Mouse (Mus musculus) spleen, postnatal 10 days (tissue): ENCODE results near the gene Hs3st6.
"Not testable (repeated sequence)": the region's sequence is repeated elsewhere in the genome, so short reads cannot be mapped to it uniquely, and the experiment has no call there.

Experiments used
- DNase-seq, 2 experiments: peaks; one replicate each; pipeline ENCODE4 v3.0.0; 2021 to 2022; ENCODE audit warnings: low spot score in 2 of 2

Hs3st6 gene

DNA sequence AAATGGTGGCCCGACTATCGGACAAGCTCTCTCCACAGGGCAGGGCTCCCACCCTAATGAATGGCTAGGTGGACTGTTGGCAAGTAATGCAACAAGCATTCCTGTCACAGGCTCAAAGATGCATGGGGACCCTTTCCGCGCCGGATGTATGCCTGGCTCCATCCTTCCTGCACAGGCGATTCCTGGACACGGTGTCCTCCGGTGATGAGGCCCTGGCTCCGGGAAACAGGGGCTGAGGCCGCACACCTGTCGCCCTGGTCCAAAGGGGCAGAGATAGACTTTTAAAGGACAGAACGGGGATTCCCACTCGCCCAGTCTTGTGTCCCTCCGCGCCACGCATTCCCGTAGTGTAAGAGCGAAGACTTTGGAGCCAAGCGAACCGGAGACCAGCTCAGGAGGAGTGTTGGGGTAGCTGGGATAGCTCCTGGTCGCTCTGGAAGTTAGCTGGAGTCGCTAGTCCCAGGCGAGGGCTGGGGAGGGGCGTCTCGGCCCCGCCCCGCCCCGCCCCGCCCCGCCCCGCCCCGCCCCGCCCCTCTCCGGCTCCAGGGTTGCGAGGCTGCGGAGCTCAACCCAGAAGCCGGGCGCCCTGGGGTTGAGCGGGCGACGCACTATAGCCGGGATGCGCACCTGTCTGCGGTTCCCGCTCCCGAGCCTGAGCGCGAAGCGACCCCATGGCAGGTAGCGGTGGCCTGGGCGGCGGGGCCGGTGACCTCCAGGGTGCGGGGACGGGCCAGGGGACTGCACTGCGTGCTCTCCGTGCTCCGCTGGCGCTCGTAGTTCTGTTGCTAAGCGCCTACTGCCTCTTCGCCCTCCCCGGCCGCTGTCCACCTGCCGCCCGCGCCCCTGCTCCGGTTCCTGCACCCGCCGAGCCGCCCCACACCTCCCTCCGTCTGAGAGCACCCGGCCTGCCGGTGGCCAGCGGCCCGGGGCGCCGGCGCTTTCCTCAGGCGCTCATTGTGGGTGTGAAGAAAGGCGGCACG is at the start of gene Hs3st6:
TSS of gene Hs3st6 (plus strand) at position 574 of the 980 bp plus-strand sequence.
- no peak for DNase-seq

DNA sequence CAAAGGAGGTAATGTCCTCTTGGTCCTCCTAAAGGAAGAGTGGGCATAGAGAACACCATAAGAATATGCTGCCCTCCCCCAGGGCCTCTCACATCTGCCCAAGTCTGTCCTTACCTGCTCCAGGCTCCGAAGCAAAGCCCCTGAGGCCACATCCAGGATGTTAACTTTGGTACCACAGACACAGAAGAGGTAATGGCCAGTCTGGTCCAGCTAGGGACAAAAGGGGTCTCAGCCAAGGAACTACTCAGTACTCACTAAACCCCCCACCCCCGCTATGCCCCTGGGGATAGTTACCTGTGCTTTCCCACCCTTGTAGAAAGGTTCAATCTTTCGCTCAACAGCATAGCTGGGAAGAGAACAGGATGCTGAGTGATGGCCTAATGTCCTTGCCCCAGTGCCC is 47.0 kb upstream of the Hs3st6 start:
- no peak for DNase-seq

DNA sequence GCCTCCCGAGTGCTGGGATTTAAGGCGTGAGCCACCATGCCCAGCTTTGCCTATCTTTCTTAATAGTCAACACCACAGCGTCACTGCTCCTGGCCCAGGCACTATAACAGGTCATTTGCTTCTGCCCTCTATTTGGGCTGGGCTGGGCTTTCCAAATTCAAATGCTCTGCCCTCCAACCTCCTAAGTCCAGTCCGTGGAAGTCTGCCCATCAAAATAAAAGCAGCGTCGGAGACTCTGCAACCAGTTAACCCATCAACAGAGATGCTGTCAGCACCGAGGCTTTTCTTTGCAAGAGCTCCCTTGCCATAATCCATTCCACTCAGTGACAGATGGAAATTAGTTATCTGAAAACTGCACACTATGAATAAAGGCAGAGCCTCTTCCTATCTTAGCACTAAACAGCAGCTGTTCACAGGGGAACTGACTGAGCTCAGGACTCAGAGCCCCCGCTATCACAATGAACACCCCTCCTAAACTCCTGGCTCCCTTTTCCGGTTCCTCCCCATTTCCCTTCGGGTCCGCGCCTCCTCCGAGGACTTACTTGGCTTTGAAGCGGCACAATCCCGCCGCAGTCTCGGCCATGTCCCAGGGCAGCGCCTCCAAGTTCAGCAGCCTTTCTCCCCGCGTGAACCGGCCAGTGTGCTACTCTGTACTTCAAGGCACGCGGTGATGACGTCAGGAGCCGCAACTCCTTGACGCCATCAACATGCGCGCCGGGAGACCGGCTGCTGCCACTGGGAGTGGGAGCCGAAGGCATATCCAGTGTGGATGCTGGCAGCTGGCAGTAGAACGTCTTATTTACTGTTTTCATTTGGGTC is 45.6 kb upstream of the Hs3st6 start, which contains the start of gene Tbl3:
TSS of gene Tbl3 (minus strand) at position 679 of the 819 bp plus-strand sequence.
- DNase-seq: peak; percentile 94 to 96

DNA sequence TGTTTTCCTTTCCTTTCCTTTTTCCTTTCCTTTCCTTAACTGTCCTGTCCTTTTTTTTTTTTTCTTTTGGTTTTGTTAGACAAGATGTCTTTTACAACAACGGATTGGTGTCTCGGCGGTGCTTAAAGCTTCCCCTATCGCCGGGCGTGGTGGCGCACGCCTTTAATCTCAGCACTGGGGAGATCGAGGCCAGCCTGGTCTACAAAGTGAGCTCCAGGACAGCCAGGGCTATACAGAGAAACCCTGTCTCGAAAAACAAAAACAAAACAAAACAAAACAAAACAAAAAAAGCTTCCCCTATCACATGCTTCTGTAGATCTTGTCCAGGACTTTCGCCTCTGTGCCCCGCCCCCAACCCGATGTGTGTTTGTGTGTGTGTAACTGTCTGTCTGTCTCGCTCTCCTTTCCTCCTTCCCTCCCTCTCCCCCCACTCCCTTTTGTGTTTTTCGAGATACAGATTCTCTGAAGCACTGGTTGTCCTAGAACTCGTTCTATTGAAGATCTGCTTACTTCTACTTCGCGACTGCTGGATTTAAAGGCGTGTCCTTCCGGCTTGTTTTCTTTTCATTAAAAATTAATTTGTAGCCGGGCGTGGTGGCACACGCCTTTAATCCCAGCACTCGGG is 44.9 kb upstream of the Hs3st6 start:
- peak in 1 of 2 experiments; percentile 49 for DNase-seq

DNA sequence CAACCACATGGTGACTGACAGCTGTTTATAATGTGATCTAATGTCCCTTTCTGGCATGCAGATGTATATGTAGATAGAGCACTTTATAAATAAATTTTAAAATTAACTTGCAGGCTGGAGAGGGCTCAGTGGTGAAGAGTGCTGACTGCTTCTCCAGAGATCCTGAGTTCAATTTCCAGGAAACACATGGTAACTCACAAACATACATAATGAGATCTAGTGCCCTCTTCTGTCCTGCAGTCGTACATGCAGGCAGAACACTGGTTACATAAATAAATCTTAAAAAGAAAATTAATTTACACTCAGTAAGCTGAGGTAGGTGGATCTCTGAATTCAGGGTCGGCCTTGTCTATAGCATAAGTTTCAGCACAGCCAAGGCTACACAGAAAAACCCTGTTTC is 44.1 kb upstream of the Hs3st6 start:
- DNase-seq: no peak

DNA sequence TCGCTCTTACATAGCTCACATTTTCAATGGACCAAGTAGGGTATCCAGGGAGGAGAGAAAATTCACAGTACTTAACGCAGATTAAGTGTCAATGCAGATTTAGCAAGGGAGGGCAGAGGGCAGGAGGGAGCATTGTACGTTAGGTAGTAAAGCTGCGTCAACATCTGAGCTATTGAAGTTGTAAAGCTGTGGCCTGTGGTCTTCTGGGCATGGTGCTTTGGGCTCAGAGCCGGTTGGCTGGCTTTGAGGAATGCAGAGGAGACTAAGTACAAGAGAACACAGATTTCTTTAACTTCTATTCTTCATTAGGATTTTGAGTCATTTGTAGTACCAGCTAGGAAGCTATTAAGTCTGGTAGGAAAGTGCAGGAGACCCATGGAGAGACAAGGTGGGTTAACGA is 37.2 kb upstream of the Hs3st6 start:
- DNase-seq: no peak

DNA sequence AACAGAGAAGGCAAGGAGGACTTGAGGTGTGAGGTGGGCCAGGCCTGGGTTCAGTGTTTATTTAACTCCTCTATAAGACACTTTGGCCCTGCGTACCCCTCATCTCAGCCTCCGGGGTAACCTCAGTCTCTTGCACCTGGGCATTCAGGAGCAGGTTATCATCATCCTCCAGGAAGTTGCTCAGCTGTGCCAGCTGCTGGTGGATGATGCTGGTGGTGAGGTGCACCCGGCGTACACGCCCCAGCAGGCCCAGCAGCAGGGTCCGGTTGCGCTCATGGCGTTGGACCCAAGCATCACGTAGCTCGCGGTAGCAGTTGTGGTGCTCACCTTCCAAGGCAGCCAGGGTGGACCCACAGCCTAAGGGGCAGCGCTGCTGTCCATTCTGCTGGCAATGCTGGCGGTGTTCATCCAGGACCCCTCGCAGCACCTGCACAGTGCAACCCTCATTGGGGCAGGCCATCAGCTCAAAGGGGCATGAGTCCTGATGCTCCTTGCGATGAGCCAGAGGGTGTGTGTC is 36.6 kb upstream of the Hs3st6 start:
- no peak for DNase-seq

DNA sequence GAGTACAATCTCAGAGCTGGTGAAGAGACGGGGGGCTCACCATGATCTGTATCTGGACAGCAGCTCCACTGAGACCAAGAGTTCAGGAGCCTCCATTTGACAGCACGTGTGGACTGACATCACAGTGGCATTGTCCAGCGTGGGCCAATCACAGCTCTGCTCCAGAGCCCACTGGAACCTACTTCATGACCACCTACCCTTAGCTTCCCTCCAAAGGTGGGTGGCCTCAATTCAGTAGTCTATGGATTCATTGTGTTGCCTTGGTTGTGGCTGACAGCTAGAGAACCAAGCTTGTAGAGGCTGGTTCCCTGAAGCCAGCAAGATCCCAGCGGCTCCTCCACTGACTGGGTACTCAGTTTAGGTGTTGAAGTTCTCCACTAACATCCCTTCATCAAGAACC is 34.8 kb upstream of the Hs3st6 start, which contains the start of the genes Rnf151 and Rps2:
TSS of gene Rnf151 (minus strand) at position 121 of the 400 bp plus-strand sequence.
TSS of gene Rps2 (plus strand) at position 174 of the 400 bp plus-strand sequence.
- DNase-seq: no peak

DNA sequence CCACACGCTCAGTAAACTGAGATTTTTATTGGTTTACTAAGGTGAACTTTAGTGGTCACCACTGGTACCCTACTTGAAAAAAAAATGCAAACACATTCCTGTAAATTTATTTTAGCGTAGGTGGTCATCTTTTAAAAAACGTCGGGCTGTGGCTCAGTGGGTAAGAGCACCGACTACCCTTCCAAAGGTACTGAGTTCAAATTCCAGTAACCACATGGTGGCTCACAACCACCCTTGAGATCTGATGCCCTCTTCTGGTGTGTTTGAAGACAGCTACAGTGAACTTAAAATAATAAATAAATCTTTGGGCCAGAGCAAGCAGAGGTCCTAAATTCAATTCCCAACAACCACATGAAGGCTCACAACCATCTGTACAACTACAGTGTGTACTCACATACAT is 33.9 kb upstream of the Hs3st6 start:
- not testable (repeated sequence) for DNase-seq

DNA sequence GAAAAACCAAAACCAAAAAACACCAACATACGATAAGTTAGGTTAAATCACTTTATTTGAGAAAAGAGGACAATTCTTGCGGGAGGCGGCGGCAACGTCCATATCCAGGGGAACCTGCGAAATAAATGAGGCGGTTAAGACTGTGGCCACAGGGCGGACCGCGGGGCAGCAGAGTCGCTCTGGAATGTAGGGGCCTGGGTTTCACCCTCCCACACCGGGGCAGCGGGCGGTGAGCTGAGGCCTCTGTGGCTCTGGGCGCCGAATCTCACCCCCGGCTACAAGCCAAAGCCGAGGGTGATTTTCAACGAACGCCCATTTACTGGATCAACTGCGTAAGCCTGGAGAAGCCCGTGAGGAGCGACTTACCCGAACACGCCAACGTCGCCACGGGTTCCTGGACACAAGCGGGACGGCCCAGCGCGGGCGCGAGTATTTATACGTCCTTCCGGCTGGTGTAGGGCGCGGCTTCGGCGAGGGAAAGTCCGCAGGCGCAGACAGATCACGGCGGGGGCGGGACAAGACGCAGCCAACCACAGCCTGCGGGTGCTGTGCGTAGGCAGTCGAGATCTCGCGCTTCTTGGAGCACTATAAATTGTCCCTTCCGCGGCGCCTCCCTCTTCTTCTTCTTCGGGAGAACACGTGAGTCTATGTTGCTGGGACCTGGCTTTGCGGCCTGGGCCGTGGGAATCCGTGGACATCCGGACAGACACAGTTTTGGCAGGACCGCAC is 33.1 kb upstream of the Hs3st6 start:
- DNase-seq: peak; percentile 90 to 99

DNA sequence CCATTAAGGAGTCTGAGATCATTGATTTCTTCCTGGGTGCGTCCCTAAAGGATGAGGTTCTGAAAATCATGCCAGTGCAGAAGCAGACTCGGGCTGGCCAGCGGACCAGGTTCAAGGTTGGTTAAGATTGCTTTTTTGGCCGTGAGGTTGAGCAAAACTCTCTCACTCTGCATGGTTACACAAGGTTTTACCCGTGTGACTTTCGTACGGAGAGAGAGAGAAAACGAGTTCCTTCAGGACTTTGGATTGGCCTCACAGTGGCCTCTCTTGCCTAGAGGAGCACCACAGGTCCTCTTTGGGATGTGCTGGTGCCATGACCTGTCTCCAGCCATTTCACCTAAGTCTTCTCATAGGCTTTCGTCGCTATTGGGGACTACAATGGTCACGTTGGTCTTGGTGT is 32.2 kb upstream of the Hs3st6 start:
- not testable (repeated sequence) for DNase-seq

DNA sequence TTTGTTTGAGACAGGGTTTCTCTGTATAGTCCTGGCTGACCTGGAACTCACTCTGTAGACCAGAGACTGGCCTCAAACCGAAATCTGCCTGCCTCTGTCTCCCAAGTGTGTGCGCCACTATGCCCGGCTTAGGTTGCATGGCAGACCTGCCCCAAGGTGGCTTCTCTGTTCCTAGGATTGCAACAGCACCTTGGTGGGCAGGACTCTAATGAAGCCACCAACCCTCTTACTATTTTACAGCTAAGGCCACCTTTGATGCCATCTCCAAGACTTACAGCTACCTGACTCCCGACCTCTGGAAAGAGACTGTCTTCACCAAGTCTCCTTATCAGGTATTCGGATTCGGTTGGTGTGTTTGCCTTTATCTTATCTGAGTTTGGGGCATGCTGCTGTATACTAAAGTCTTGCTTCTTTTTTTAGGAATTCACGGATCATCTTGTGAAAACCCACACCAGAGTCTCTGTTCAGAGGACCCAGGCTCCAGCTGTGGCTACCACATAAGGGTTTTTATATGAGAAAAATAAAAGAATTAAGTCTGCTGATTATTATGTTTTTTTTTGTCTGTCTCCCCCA is 31.3 kb upstream of the Hs3st6 start:
- DNase-seq: not testable (repeated sequence)

DNA sequence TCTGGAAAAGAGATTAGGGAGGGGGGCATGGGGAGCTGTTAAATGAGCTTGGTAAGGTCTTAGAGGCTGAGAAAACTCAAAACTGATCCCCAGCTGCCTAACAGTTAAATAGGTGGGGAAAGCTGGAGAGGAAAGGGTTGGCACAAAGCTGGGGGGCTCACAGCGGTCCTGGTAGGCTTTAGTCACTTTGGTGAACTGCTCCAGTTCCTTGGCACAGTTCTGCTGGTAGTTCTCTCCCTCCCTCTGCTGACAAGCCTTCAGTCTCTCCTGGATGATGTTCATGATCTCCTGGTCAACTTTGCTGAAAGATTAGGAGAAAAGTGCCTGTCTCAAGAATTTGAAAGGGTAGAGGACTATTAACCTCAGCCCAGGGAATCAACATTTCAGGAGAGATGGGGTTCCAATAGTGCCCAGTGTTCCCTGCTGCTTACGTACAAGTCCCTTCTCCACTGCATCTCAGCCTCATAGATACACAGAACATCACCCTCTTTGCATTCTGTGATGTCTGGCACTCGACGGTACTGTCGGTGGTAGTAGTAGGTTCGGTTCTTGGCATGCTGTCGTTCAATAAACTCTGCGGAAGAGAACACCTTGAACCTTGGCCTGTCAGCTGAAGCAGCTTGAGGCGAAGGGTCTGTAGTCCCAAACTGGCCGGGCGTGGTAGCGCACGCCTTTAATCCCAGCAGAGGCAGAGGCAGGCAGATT is 30.4 kb upstream of the Hs3st6 start:
- DNase-seq: no peak

DNA sequence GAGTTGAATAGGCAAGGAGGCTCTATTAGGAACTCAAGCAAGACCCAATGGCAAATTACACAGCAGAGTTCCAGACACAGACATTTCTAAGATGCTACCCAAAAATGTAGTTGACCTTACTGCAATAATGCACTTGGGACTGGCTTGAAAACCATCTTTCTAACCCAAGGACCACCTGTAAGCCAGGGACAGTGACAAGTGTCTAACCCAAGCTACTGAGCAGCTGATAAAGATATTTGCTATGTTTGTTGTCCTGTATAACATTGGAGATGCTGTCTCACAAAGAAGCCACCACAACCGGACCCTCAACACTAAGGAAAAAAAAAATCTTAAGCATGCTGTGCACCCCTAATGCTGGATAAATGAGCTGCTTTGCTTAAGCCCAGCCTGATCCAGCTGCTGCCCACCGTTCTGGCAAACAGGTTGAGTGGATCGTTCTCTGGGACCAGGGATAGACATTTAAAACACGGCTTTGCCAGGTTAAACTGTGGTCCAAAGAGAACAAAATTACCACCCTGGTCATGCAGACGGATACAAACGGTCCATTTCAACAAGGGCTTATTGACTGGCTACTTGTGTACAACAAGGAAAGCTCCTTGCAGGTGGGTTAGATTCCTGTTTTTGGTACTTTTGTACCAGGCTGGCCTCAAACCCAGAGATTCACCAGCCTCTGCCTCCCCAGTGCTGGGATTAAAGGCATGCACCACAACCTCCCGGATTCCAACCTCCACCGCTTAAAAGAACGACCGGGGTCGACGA is 29.5 kb upstream of the Hs3st6 start:
- DNase-seq: no peak

DNA sequence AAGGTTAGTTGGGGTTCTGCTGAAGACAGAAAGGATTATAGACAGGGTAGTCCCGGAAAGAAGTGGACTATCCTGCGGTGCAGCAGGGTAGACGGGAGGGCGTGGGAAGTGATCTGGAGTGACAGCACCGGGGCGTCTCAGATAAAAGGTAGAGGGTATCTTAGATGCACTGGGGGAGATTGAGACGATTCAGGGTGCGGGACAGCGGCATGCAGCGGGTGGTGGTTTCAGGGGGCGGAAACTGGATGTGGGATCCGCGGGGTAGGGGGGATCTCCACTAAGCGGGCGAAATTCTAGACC is 29.0 kb upstream of the Hs3st6 start:
- peak in 1 of 2 experiments; percentile 61 for DNase-seq

DNA sequence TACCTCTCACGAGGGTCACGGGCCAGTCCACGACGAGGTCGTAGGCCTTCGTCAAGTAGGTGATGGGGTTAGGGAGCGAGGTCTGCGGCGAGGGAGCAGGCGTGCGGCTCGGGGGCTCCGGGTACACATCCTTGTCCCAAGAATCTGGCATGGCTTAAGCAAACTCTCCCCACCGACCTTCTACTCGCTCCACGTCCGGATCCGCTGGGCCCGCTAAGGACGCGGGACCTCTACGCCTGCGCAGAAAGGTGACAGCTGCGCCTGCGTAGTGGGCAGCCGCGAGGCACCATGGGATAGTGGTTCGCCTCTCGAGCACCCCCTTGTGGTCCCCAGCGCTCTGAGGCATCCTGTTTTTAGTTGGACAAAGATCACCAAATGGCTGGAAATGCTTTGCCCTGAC is 28.6 kb upstream of the Hs3st6 start, which contains the start of gene Ndufb10:
TSS of gene Ndufb10 (minus strand) at position 295 of the 400 bp plus-strand sequence.
- DNase-seq: peak; percentile 97 to 99

DNA sequence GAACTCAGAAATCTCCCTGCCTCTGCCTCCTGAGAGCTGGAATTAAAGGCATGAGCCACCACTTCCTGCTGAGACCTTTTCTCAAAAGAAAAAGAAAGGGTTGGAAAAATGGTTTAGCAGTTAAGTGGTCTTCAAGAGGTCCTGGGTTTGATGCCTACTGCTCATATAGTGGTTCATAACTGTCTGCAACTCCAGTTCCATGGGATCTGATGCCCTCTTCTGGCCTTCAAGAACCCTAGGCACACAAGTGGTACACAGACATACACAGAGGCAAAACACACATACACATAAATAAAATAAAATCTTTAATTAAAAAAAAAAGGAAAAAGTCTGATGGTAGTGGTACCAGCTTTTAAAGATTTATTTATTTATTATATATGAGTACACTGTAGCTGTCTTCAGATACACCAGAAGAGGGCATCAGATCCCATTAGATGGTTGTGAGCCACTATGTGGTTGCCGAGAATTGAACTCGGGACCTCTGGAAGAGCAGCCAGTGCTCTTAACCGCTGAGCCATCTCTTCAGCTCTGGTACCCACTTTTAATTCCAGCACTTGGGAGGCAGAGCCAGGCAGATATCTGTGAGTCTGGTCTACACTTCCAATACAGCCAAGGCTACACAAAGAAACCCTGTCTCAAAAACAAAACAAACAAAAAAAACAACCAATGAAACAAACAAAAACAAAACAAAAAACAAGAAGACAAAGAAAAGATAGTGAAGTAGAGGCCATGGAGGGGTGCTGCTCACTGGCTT is 27.0 kb upstream of the Hs3st6 start:
- no peak for DNase-seq

DNA sequence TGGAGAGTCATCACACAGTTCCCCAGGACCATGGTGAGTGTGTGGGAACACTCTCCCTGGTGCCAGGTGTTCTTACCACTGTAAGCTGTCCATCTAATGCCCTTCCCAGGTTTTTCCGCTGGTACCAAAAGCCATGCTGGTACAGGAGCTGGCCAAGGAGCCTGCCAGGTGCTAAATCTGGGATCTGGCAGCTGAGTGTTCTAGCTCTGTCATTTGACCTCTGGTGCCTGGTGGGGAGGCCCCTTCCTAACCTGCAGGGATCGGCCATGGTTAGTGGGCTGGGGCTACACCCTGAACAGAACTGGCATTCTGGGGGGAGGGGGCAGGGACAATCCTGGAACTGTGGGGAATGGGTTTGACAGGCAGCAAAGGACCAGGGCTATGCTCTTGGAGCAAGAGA is 25.2 kb upstream of the Hs3st6 start, which contains the start of gene Rpl3l:
TSS of gene Rpl3l (plus strand) at position 203 of the 400 bp plus-strand sequence.
- no peak for DNase-seq
